Mouse (Mus musculus): ENCODE measurements around the gene Alpl.

DNA sequence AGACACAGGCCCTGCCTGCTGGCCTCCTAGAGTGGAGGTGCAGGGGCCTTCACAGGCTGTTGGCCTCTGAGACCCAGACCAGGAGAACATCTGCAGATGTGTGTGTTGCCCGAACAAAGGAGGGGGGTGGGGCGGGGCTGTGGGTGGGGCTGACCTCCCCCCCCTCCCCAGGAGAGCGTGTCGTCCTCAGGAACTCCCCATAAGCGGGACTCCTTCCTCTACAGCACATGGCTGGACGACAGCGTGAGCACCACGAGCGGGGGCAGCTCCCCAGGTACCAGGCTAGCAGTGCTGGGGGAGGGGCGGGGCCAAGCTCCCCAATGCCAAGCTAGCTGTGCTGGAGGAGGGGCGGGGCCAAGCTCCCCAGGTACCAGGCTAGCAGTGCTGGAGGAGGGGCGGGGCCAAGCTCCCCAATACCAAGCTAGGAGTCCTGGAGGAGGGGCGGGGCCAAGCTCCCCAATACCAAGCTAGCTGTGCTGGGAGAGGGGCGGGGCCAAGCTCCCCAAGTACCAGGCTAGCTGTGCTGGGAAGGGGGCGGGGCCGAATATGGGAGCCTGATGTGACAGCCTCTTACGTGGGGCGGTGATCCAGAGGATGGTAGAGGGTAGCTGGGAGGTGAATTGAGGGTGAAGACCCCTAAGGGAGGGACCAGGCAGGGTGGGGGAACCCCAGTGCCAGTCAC, 68.5 kb downstream of the Alpl start:
- TF ChIP-seq POLR2A (IDR thresholded peaks at IDR 0.05; ENCODE audit: insufficient read depth, low read depth, low read length) = no peak
- no peak for TF ChIP-seq CTCF (IDR thresholded peaks at IDR 0.05; ENCODE audit: insufficient read depth, low read depth, low read length)
